Mouse (Mus musculus) myocyte (in vitro differentiated cells): ENCODE measurements around the gene Gng5.
A peak's percentile ranks its signal among the peaks of the same experiment; 100 is the strongest.

Experiments used
- POLR2A ChIP-seq: IDR thresholded peaks from one replicate; pipeline ENCODE4 v1.6.1; 2011; ENCODE audit warnings: low read depth, mild to moderate bottlenecking, control low read depth, moderate library complexity; ENCODE audit not compliant: insufficient read length
- REST ChIP-seq: IDR thresholded peaks from one replicate; pipeline ENCODE4 v1.6.1; 2011; ENCODE audit warnings: mild to moderate bottlenecking, control low read depth, moderate library complexity; ENCODE audit not compliant: insufficient read depth, insufficient read length
- TCF12 ChIP-seq: IDR thresholded peaks from one replicate; pipeline ENCODE4 v1.6.1; 2011; ENCODE audit warnings: mild to moderate bottlenecking, control low read depth; ENCODE audit not compliant: poor library complexity, insufficient read depth, severe bottlenecking
- USF1 ChIP-seq: IDR thresholded peaks from one replicate; pipeline ENCODE4 v1.6.1; 2011; ENCODE audit warnings: low read depth, mild to moderate bottlenecking, control low read depth, moderate library complexity

DNA sequence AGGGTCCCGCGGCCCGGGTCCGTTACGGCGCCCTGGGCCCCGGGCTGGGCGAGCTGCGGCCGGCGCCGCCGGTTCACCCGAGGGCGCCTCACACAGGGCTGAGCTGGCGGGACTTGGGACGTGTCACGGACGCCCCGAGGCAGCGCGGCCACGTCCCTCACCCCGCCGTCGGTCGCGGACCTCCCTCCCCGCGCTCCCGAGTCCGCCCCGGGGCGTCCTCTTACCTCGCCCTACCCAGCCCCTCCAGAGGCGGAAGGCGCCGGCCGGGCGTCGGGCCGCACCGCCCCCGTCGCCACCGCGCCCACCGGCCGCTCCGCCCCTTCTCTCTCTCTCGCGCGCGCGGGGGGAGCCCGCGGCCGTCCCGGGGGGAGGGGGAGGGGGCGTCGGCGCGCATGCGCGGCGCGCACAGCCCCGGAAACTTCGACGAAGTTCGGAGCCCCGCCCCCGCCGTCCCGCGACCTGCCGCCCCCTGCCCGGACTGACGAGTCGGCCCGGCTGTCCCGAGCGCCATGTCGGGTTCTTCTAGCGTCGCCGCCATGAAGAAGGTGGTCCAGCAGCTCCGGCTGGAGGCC lies at the start of gene Gng5, which contains the start of gene Spata1:
- no peak for TF ChIP-seq REST
- TF ChIP-seq POLR2A = peak; percentile 94
- TF ChIP-seq TCF12 = no peak
- TF ChIP-seq USF1 = no peak
